Mouse (Mus musculus): ENCODE data around the gene Tacc3.

DNA sequence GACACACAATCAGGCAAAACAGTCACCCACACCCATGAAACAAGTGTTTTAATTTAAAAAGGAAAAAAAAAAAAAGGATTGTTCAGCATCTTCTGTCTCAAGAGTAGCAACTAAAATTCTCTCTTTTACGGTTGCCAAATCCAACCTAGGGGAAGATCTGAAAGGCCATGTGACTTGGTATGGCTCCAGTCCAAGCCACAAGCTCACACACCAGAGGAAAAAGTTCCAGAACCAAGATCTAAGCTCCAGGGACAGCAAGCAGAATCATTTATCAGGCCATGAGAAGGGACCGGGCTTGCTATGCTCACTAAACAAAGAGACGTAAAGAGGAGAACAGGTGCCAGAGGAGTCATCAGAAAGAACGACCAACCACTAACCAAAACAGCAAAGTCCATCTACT, 30.0 kb upstream of the Tacc3 start:
- TF ChIP-seq CTCF (IDR thresholded peaks at IDR 0.05; ENCODE audit: low read depth) (no peak), EP300 (IDR thresholded peaks at IDR 0.05; ENCODE audit: low read depth) (no peak)

Measured in liver, postnatal 0 days (tissue).